Mouse (Mus musculus) Muller cell, postnatal 12 days (primary cell): ENCODE measurements around the gene Dnah3.

ENCODE experiments used
- DNase-seq: peaks from one replicate; pipeline ENCODE4 v3.0.0-alpha.2; 2015; ENCODE audit errors: inconsistent ontology term

Gene Dnah3

GRCm38 (mm10) chr7:120095180-120095579, at the start of gene Dnah3:
TSS of gene Dnah3 (minus strand) at chr7:120095280.
- DNase-seq: no peak

- no peak for DNase-seq
Observed at GRCm38 (mm10) chr7:120142743-120143142, 47.7 kb upstream of the Dnah3 start.

- DNase-seq: peak; percentile 70
Observed at GRCm38 (mm10) chr7:120128951-120129350, 33.9 kb upstream of the Dnah3 start.

- DNase-seq: no peak
Observed at GRCm38 (mm10) chr7:120127686-120128059, 32.6 kb upstream of the Dnah3 start.

- no peak for DNase-seq
Observed at GRCm38 (mm10) chr7:120126976-120127685, 32.1 kb upstream of the Dnah3 start.

- DNase-seq: peak; percentile 83
Observed at GRCm38 (mm10) chr7:120124844-120125243, 29.8 kb upstream of the Dnah3 start.

GRCm38 (mm10) chr7:120123776-120124175, 28.7 kb upstream of the Dnah3 start:
- no peak for DNase-seq

- DNase-seq: peak; percentile 91
Observed at GRCm38 (mm10) chr7:120117529-120117928, 22.4 kb upstream of the Dnah3 start.

GRCm38 (mm10) chr7:120116976-120117375, 21.9 kb upstream of the Dnah3 start:
- DNase-seq: no peak

GRCm38 (mm10) chr7:120109676-120110075, 14.6 kb upstream of the Dnah3 start:
- no peak for DNase-seq

- DNase-seq: no peak
Observed at GRCm38 (mm10) chr7:120106356-120106755, 11.3 kb upstream of the Dnah3 start.

GRCm38 (mm10) chr7:120104975-120105374, 9.9 kb upstream of the Dnah3 start:
- peak; percentile 27 for DNase-seq

- DNase-seq: peak; percentile 52
Observed at GRCm38 (mm10) chr7:120103019-120103567, 8.0 kb upstream of the Dnah3 start.

- peak; percentile 98 for DNase-seq
Observed at GRCm38 (mm10) chr7:120102164-120102972, 7.3 kb upstream of the Dnah3 start, which contains the start of gene Tmem159. TSS of gene Tmem159 (plus strand) at chr7:120102353.

- DNase-seq: peak; percentile 77
Observed at GRCm38 (mm10) chr7:120098403-120098802, 3.3 kb upstream of the Dnah3 start.

- DNase-seq: peak; percentile 74
Observed at GRCm38 (mm10) chr7:120097845-120098244, 2.8 kb upstream of the Dnah3 start.

- DNase-seq: no peak
Observed at GRCm38 (mm10) chr7:120094216-120094615, 864 bp downstream of the Dnah3 start.

- no peak for DNase-seq
Observed at GRCm38 (mm10) chr7:120093033-120093432, 2.0 kb downstream of the Dnah3 start.

- DNase-seq: no peak
Observed at GRCm38 (mm10) chr7:120080177-120080576, 14.9 kb downstream of the Dnah3 start.

- peak; percentile 59 for DNase-seq
Observed at GRCm38 (mm10) chr7:120069164-120069563, 25.9 kb downstream of the Dnah3 start.

GRCm38 (mm10) chr7:120068114-120068513, 27.0 kb downstream of the Dnah3 start:
- DNase-seq: no peak

- DNase-seq: no peak
Observed at GRCm38 (mm10) chr7:120064045-120064444, 31.0 kb downstream of the Dnah3 start.

GRCm38 (mm10) chr7:120055479-120055878, 39.6 kb downstream of the Dnah3 start:
- no peak for DNase-seq
